Mouse (Mus musculus): ENCODE measurements around the gene Slc2a4.
A peak's percentile ranks its signal among the peaks of the same experiment; 100 is the strongest.

- TF ChIP-seq POLR2A (IDR thresholded peaks at IDR 0.05; ENCODE audit: insufficient read length, low read depth) (no peak), MYOD1 (IDR thresholded peaks at IDR 0.05; ENCODE audit: control insufficient read depth in 1 of 3, insufficient read length in 2 of 3, low read depth in 2 of 3) (no peak), MAX (IDR thresholded peaks at IDR 0.05; ENCODE audit: low read depth) (no peak), TCF3 (IDR thresholded peaks at IDR 0.05; ENCODE audit: insufficient read length, low read depth) (no peak), SRF (IDR thresholded peaks at IDR 0.05; ENCODE audit: control insufficient read depth, insufficient read length, low read depth) (no peak), MYOG (IDR thresholded peaks at IDR 0.05; ENCODE audit: control insufficient read depth in 1 of 3, insufficient read depth in 1 of 3, insufficient read length in 2 of 3, low read depth in 2 of 3) (no peak), POLR2AphosphoS2 (IDR thresholded peaks at IDR 0.05; ENCODE audit: insufficient read length, low read depth) (peak; percentile 76), REST (IDR thresholded peaks at IDR 0.05; ENCODE audit: insufficient read depth, insufficient read length) (no peak), TCF12 (IDR thresholded peaks at IDR 0.05; ENCODE audit: insufficient read depth, poor library complexity, severe bottlenecking) (no peak), USF1 (IDR thresholded peaks at IDR 0.05; ENCODE audit: low read depth) (no peak), E2F4 (IDR thresholded peaks at IDR 0.05; ENCODE audit: insufficient read depth) (no peak), CEBPB (IDR thresholded peaks at IDR 0.05; ENCODE audit: insufficient read depth, poor library complexity, severe bottlenecking) (no peak)
Measured at GRCm38 (mm10) chr11:69919661-69920265, 28.2 kb downstream of the Slc2a4 start.
